Mouse (Mus musculus) liver, embryonic 13.5 days (tissue): Measurements from ENCODE around the gene Siae. TPM values are rescaled to one million over a fixed set of nuclear protein-coding genes. Genes with fewer than 3 reads are reported as not detected.
A peak's percentile ranks its signal among the peaks of the same experiment; 100 is the strongest.

Experiments
- ATAC-seq: fragments of 200-750 bp; cut with Nextera tagmentation; 2 replicates; pipeline ENCODE4 v1.8.0; 2017; ENCODE audit warnings: low read depth, mild to moderate bottlenecking, moderate number of reproducible peaks, moderate library complexity
- DNase-seq: peaks from one replicate; pipeline ENCODE4 v3.0.0; 2022
- H3K27ac ChIP-seq: fragments of 300-500 bp; sonication (generic); 2 replicates; pipeline ENCODE4 v1.5.1; 2015; ENCODE audit warnings: moderate library complexity, mild to moderate bottlenecking, inconsistent platforms
- H3K27me3 ChIP-seq: fragments of 300-500 bp; sonication (generic); 2 replicates; pipeline ENCODE4 v1.6.1; 2015; ENCODE audit warnings: mild to moderate bottlenecking, inconsistent platforms
- H3K36me3 ChIP-seq: fragments of 300-500 bp; sonication (generic); 2 replicates; pipeline ENCODE4 v1.6.1; 2015; ENCODE audit warnings: mild to moderate bottlenecking, inconsistent platforms
- H3K4me1 ChIP-seq: fragments of 300-500 bp; sonication (generic); replicated peaks from 2 replicates; pipeline ENCODE4 v1.6.1; 2015; ENCODE audit warnings: inconsistent platforms
- H3K4me2 ChIP-seq: fragments of 300-500 bp; sonication (generic); 2 replicates; pipeline ENCODE4 v1.6.1; 2015; ENCODE audit warnings: inconsistent platforms, mild to moderate bottlenecking, moderate library complexity
- H3K4me3 ChIP-seq: fragments of 300-500 bp; sonication (generic); replicated peaks from 2 replicates; pipeline ENCODE4 v1.5.1; 2015; ENCODE audit warnings: mild to moderate bottlenecking, inconsistent platforms
- H3K9ac ChIP-seq: fragments of 300-500 bp; sonication (generic); 2 replicates; pipeline ENCODE4 v1.6.1; 2015; ENCODE audit warnings: mild to moderate bottlenecking, inconsistent platforms
- H3K9me3 ChIP-seq: fragments of 300-500 bp; sonication (generic); replicated peaks from 2 replicates; pipeline ENCODE4 v1.6.1; 2016; ENCODE audit warnings: inconsistent platforms
- WGBS: fragments of 180-500 bp; shearing (Covaris S2); methylation state at CpG from one replicate; pipeline ENCODE4 v1.1.7; 2015; ENCODE audit not compliant: insufficient replicate concordance; 5-methylcytosine and 5-hydroxymethylcytosine counted together
- polyA plus RNA-seq: library from polyadenylated mRNA; unstranded; fragments of >200 nt; fragmentation: Nextera tagmentation; extraction: Ambion mirVana; gene quantifications from 2 replicates; pipeline ENCODE4 v1.2.1, GENCODE M21; 2015

The Siae gene
- polyA plus RNA-seq, 1 experiment from 2014 or later, result 4.3 TPM

GRCm38 (mm10) chr9:37615220-37615619, 59.7 kb downstream of the Siae start:
- Histone ChIP-seq H3K27ac (no peak overlapping the region), H3K4me1 (peaks cover 26% of the 10 kb centered on the region), H3K9me3 (no peaks in the 10 kb centered on the region), H3K4me3 (no peak overlapping the region), H3K9ac (no peak overlapping the region), H3K27me3 (no peaks in the 10 kb centered on the region), H3K4me2 (no peak overlapping the region), H3K36me3 (no peaks in the 10 kb centered on the region)
- ATAC-seq (no peak), DNase-seq (no peak)
- WGBS, result 77% methylated on average over 5 of the region's 5 CpGs

GRCm38 (mm10) chr9:37616770-37617169, 61.3 kb downstream of the Siae start:
- Histone ChIP-seq H3K27me3 (no peaks in the 10 kb centered on the region), H3K27ac (no peak overlapping the region), H3K36me3 (no peaks in the 10 kb centered on the region), H3K4me1 (peaks cover 26% of the 10 kb centered on the region), H3K4me2 (no peak overlapping the region), H3K9me3 (no peaks in the 10 kb centered on the region), H3K4me3 (no peak overlapping the region), H3K9ac (no peak overlapping the region)
- no peak for DNase-seq
- 50% methylated on average over 2 of the region's 2 CpGs for WGBS
- no peak for ATAC-seq

- no peaks in the 10 kb centered on the region for H3K36me3 ChIP-seq
- DNase-seq, result no peak
- no peak overlapping the region for H3K9ac ChIP-seq
- no peak overlapping the region for H3K27ac ChIP-seq
- H3K9me3 ChIP-seq, result no peaks in the 10 kb centered on the region
- WGBS, result 71% methylated on average over 6 of the region's 6 CpGs
- ATAC-seq, result no peak
- no peak overlapping the region for H3K4me3 ChIP-seq
- H3K4me2 ChIP-seq, result no peak overlapping the region
- peaks cover 5% of the 10 kb centered on the region; the same call in 1 of the 2 replicates for H3K4me1 ChIP-seq
- H3K27me3 ChIP-seq, result no peaks in the 10 kb centered on the region
These were observed 65.8 kb downstream of the Siae start for GRCm38 (mm10) chr9:37621290-37621689.

- no peak for ATAC-seq
- H3K4me3 ChIP-seq, result no peak overlapping the region
- no peaks in the 10 kb centered on the region for H3K9me3 ChIP-seq
- no peaks in the 10 kb centered on the region for H3K27me3 ChIP-seq
- DNase-seq, result no peak
- H3K9ac ChIP-seq, result no peak overlapping the region
- H3K27ac ChIP-seq, result no peak overlapping the region
- H3K36me3 ChIP-seq, result no peaks in the 10 kb centered on the region
- peaks cover 3% of the 10 kb centered on the region; the same call in 1 of the 2 replicates for H3K4me1 ChIP-seq
- H3K4me2 ChIP-seq, result no peak overlapping the region
- 68% methylated on average over 3 of the region's 3 CpGs for WGBS
These were observed 68.5 kb downstream of the Siae start for GRCm38 (mm10) chr9:37623981-37624380.

- Histone ChIP-seq H3K9ac (no peak overlapping the region), H3K4me1 (peaks cover 3% of the 10 kb centered on the region; the same call in 1 of the 2 replicates), H3K27ac (no peak overlapping the region), H3K4me3 (no peak overlapping the region), H3K9me3 (no peaks in the 10 kb centered on the region), H3K36me3 (no peaks in the 10 kb centered on the region), H3K4me2 (no peak overlapping the region), H3K27me3 (no peaks in the 10 kb centered on the region)
- DNase-seq (no peak), ATAC-seq (no peak)
- WGBS, result 77% methylated on average over 1 of the region's 1 CpGs
These were observed 69.0 kb downstream of the Siae start for GRCm38 (mm10) chr9:37624502-37624901.

- 66% methylated on average over 3 of the region's 3 CpGs for WGBS
- Histone ChIP-seq H3K27me3 (no peaks in the 10 kb centered on the region), H3K4me1 (peaks cover 3% of the 10 kb centered on the region; the same call in 1 of the 2 replicates)
These were observed 69.6 kb downstream of the Siae start for GRCm38 (mm10) chr9:37625129-37625528.

GRCm38 (mm10) chr9:37625641-37626040, 70.1 kb downstream of the Siae start:
- ATAC-seq, result no peak
- no peak overlapping the region for H3K4me2 ChIP-seq
- WGBS, result 61% methylated on average over 7 of the region's 7 CpGs

More at GRCm38 (mm10) chr9:37625129-37625528, 69.6 kb downstream of the Siae start:
- no peak overlapping the region for H3K4me2 ChIP-seq
- ATAC-seq, result no peak
- no peak overlapping the region for H3K4me3 ChIP-seq
- H3K27ac ChIP-seq, result no peak overlapping the region
- no peak overlapping the region for H3K9ac ChIP-seq
- no peaks in the 10 kb centered on the region for H3K9me3 ChIP-seq
- DNase-seq, result no peak
- H3K36me3 ChIP-seq, result no peaks in the 10 kb centered on the region

GRCm38 (mm10) chr9:37626103-37626567, 70.6 kb downstream of the Siae start:
- H3K36me3 ChIP-seq, result no peaks in the 10 kb centered on the region
- ATAC-seq (0 out of 2 replicates have a peak, but pooled peaks have one; percentile 45), DNase-seq (no peak)
- H3K27ac ChIP-seq, result no peak overlapping the region
- no peak overlapping the region for H3K4me2 ChIP-seq
- no peaks in the 10 kb centered on the region for H3K27me3 ChIP-seq
- WGBS, result 41% methylated on average over 3 of the region's 3 CpGs
- H3K4me3 ChIP-seq, result no peak overlapping the region
- no peak overlapping the region for H3K9ac ChIP-seq
- peaks cover 3% of the 10 kb centered on the region; the same call in 1 of the 2 replicates for H3K4me1 ChIP-seq
- H3K9me3 ChIP-seq, result no peaks in the 10 kb centered on the region

More at GRCm38 (mm10) chr9:37625641-37626040, 70.1 kb downstream of the Siae start:
- H3K27ac ChIP-seq, result no peak overlapping the region
- peaks cover 3% of the 10 kb centered on the region; the same call in 1 of the 2 replicates for H3K4me1 ChIP-seq
- H3K9me3 ChIP-seq, result no peaks in the 10 kb centered on the region
- DNase-seq, result no peak
- H3K36me3 ChIP-seq, result no peaks in the 10 kb centered on the region
- no peak overlapping the region for H3K9ac ChIP-seq
- no peak overlapping the region for H3K4me3 ChIP-seq
- H3K27me3 ChIP-seq, result no peaks in the 10 kb centered on the region

- Histone ChIP-seq H3K9ac (no peak overlapping the region), H3K27ac (no peak overlapping the region), H3K9me3 (no peaks in the 10 kb centered on the region), H3K4me1 (peaks cover 3% of the 10 kb centered on the region; the same call in 1 of the 2 replicates), H3K27me3 (no peaks in the 10 kb centered on the region), H3K36me3 (no peaks in the 10 kb centered on the region), H3K4me3 (no peak overlapping the region), H3K4me2 (no peak overlapping the region)
- 84% methylated on average over 1 of the region's 1 CpGs for WGBS
- ATAC-seq (no peak), DNase-seq (no peak)
These were observed 71.8 kb downstream of the Siae start for GRCm38 (mm10) chr9:37627263-37627662.

- Histone ChIP-seq H3K9me3 (no peaks in the 10 kb centered on the region), H3K27me3 (no peaks in the 10 kb centered on the region), H3K36me3 (no peaks in the 10 kb centered on the region), H3K4me1 (peaks cover 3% of the 10 kb centered on the region; the same call in 1 of the 2 replicates), H3K4me3 (no peak overlapping the region), H3K27ac (no peak overlapping the region), H3K9ac (no peak overlapping the region), H3K4me2 (no peak overlapping the region)
- DNase-seq (no peak), ATAC-seq (no peak)
- WGBS, result 62% methylated on average over 4 of the region's 4 CpGs
These were observed 73.1 kb downstream of the Siae start for GRCm38 (mm10) chr9:37628581-37628980.

- Histone ChIP-seq H3K4me1 (peaks cover 3% of the 10 kb centered on the region; the same call in 1 of the 2 replicates), H3K4me2 (no peak overlapping the region), H3K9ac (no peak overlapping the region), H3K4me3 (no peak overlapping the region), H3K36me3 (no peaks in the 10 kb centered on the region), H3K9me3 (no peaks in the 10 kb centered on the region), H3K27me3 (no peaks in the 10 kb centered on the region), H3K27ac (no peak overlapping the region)
- WGBS, result 55% methylated on average over 2 of the region's 2 CpGs
- ATAC-seq (no peak), DNase-seq (no peak)
These were observed 74.4 kb downstream of the Siae start for GRCm38 (mm10) chr9:37629941-37630340.

- Histone ChIP-seq H3K27ac (no peak overlapping the region), H3K9me3 (no peaks in the 10 kb centered on the region), H3K4me3 (no peak overlapping the region), H3K9ac (no peak overlapping the region), H3K36me3 (no peaks in the 10 kb centered on the region), H3K4me1 (no peaks in the 10 kb centered on the region), H3K4me2 (no peak overlapping the region), H3K27me3 (no peaks in the 10 kb centered on the region)
- WGBS, result 81% methylated on average over 2 of the region's 2 CpGs
- DNase-seq (no peak), ATAC-seq (no peak)
These were observed 76.8 kb downstream of the Siae start for GRCm38 (mm10) chr9:37632305-37632704.
